Mouse (Mus musculus): Measurements from ENCODE around the gene Afmid. TPM values are rescaled to one million over a fixed set of nuclear protein-coding genes. Genes with fewer than 3 reads are reported as not detected.

The Afmid gene
- 5.2 and 7.1 TPM in 2 replicates for polyA plus RNA-seq (2014; fragmentation: Nextera tagmentation; extraction: Ambion mirVana)

- peak within 1 kb of the TSS; percentile 35 for H3K4me3 ChIP-seq (replicated peaks; ENCODE audit: low read length)
- WGBS = under 1% methylated on average over 34 of the region's 34 CpGs
- ATAC-seq (ENCODE audit: low FRiP score) (0 out of 2 replicates have a peak, but pooled peaks have one; percentile 46), DNase-seq (ENCODE audit: low spot score) (peak; percentile 73)
- no peaks in the 10 kb centered on the region for H3K9me3 ChIP-seq (ENCODE audit: control insufficient read depth, low read length)
- no peaks in the 10 kb centered on the region for H3K36me3 ChIP-seq (replicated peaks; ENCODE audit: control insufficient read depth, insufficient read depth)
- H3K9ac ChIP-seq = peak within 1 kb of the TSS; percentile 50
- peak within 1 kb of the TSS; percentile 67 for H3K4me2 ChIP-seq (replicated peaks)
- no peaks in the 10 kb centered on the region for H3K27me3 ChIP-seq (ENCODE audit: control insufficient read depth, insufficient read depth, low read length)
- peaks cover 31% of the 10 kb centered on the region for H3K4me1 ChIP-seq (replicated peaks; ENCODE audit: control insufficient read depth, insufficient read depth, low read length)
- peak within 1 kb of the TSS; percentile 60; the same call in 1 of the 2 replicates for H3K27ac ChIP-seq
These were observed at the start of gene Afmid, which contains the start of gene Tk1 for GRCm38 (mm10) chr11:117825333-117826101. Gene Afmid (plus strand): TSS chr11:117825924. Gene Tk1 (minus strand): TSS chr11:117826092.

- DNase-seq (ENCODE audit: low spot score) (no peak), ATAC-seq (ENCODE audit: low FRiP score) (no peak)
- peaks cover 20% of the 10 kb centered on the region for H3K4me1 ChIP-seq (replicated peaks; ENCODE audit: control insufficient read depth, insufficient read depth, low read length)
- no peak overlapping the region for H3K4me2 ChIP-seq (replicated peaks)
- H3K9me3 ChIP-seq (ENCODE audit: control insufficient read depth, low read length) = no peaks in the 10 kb centered on the region
- H3K9ac ChIP-seq = no peak overlapping the region
- WGBS = 90% methylated on average over 14 of the region's 14 CpGs
- H3K4me3 ChIP-seq (replicated peaks; ENCODE audit: low read length) = no peak overlapping the region
- H3K36me3 ChIP-seq (replicated peaks; ENCODE audit: control insufficient read depth, insufficient read depth) = no peaks in the 10 kb centered on the region
- H3K27me3 ChIP-seq (ENCODE audit: control insufficient read depth, insufficient read depth, low read length) = peaks cover 15% of the 10 kb centered on the region
- H3K27ac ChIP-seq = no peak overlapping the region
These were observed 49.5 kb upstream of the Afmid start for GRCm38 (mm10) chr11:117776085-117776792.

GRCm38 (mm10) chr11:117777111-117777510 is 48.6 kb upstream of the Afmid start:
- peaks cover 23% of the 10 kb centered on the region for H3K27me3 ChIP-seq (ENCODE audit: control insufficient read depth, insufficient read depth, low read length)
- H3K9ac ChIP-seq = no peak overlapping the region
- H3K4me2 ChIP-seq (replicated peaks) = no peak overlapping the region
- peaks cover 20% of the 10 kb centered on the region for H3K4me1 ChIP-seq (replicated peaks; ENCODE audit: control insufficient read depth, insufficient read depth, low read length)
- DNase-seq (ENCODE audit: low spot score) = no peak
- 86% methylated on average over 5 of the region's 5 CpGs for WGBS
- no peak overlapping the region for H3K4me3 ChIP-seq (replicated peaks; ENCODE audit: low read length)
- H3K9me3 ChIP-seq (ENCODE audit: control insufficient read depth, low read length) = no peaks in the 10 kb centered on the region
- no peak for ATAC-seq (ENCODE audit: low FRiP score)
- no peaks in the 10 kb centered on the region for H3K36me3 ChIP-seq (replicated peaks; ENCODE audit: control insufficient read depth, insufficient read depth)
- no peak overlapping the region for H3K27ac ChIP-seq

- no peak for DNase-seq (ENCODE audit: low spot score)
- H3K27me3 ChIP-seq (ENCODE audit: control insufficient read depth, insufficient read depth, low read length) = peaks cover 28% of the 10 kb centered on the region
- no peaks in the 10 kb centered on the region for H3K9me3 ChIP-seq (ENCODE audit: control insufficient read depth, low read length)
- no peak for ATAC-seq (ENCODE audit: low FRiP score)
- no peak overlapping the region for H3K27ac ChIP-seq
- H3K4me2 ChIP-seq (replicated peaks) = no peak overlapping the region
- peaks cover 22% of the 10 kb centered on the region for H3K4me1 ChIP-seq (replicated peaks; ENCODE audit: control insufficient read depth, insufficient read depth, low read length)
- no peak overlapping the region for H3K9ac ChIP-seq
- 91% methylated on average over 11 of the region's 11 CpGs for WGBS
- H3K36me3 ChIP-seq (replicated peaks; ENCODE audit: control insufficient read depth, insufficient read depth) = no peaks in the 10 kb centered on the region
- H3K4me3 ChIP-seq (replicated peaks; ENCODE audit: low read length) = no peak overlapping the region
These were observed 47.7 kb upstream of the Afmid start for GRCm38 (mm10) chr11:117778031-117778430.

DNA sequence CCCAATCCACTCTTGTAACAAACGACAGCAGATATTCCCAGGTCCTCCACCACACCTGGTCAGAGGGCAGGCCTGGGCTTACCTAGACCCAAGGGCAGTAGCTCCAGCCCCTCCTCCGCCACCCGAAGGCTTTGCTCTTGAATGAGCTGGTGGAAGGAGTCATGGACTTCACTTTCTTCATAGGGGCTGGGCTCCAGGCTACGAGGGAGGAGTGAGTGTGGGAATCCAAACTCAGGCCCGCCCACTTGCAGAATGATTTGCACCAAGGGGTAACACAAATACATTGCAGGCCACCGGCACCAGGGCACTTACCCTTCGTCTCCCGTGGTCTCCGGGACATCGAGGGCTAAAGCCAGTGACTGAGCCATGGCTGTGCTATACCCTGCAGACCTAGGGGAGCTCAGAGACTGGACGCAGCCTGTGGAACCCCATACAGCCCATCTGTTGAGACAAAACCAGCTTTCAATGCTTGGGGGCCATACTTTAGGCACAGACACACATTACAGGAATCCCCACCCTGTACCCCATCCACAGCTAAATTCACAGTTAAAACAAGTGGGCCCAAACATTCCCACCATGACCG is 46.8 kb upstream of the Afmid start:
- WGBS = 65% methylated on average over 12 of the region's 12 CpGs
- ATAC-seq (ENCODE audit: low FRiP score) (no peak), DNase-seq (ENCODE audit: low spot score) (no peak)
- H3K9ac ChIP-seq = peak overlapping the region; percentile 40
- H3K27ac ChIP-seq = peak overlapping the region; percentile 74
- no peaks in the 10 kb centered on the region for H3K36me3 ChIP-seq (replicated peaks; ENCODE audit: control insufficient read depth, insufficient read depth)
- H3K27me3 ChIP-seq (ENCODE audit: control insufficient read depth, insufficient read depth, low read length) = peaks cover 31% of the 10 kb centered on the region
- no peaks in the 10 kb centered on the region for H3K9me3 ChIP-seq (ENCODE audit: control insufficient read depth, low read length)
- H3K4me1 ChIP-seq (replicated peaks; ENCODE audit: control insufficient read depth, insufficient read depth, low read length) = peaks cover 27% of the 10 kb centered on the region
- peak overlapping the region; percentile 54; the same call in 1 of the 2 replicates for H3K4me2 ChIP-seq (replicated peaks)
- no peak overlapping the region for H3K4me3 ChIP-seq (replicated peaks; ENCODE audit: low read length)

DNA sequence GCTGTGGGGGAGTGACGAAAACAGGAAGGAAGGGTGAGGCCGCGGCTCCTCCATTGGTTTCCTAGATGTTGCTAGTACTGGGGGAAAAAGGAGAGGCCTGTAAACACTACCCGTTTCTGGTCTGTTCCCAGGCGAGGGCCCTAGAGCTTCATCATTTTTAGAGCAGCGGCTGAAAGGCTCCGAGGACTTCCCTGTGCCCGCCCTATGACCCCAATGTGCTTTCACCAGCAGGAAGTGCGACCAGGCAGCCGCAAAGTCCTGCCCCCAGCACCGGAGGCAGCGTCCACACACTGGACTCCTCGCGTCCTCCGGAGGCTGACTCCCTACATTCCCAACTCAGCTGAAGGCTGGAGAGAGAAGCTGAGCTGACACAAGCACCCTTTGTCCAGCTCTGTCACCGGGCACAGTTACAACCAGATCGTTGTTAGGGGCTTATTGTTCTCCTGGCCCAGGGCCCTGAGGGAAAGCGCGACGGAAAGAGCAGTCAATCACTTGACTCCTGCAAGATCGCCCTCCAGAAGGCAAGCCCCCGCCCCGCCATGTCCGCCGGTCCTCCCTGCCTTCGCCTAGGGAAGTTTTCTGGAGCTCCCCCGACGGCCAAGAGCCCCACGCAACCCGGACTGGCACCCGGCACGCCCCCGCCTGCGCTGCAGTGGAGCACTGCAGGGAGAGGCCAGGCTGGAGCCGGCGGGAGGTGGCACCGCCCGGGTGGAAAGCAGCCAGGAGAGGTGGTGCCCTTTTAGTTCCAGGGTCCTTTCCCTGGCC is 46.1 kb upstream of the Afmid start:
- H3K27me3 ChIP-seq (ENCODE audit: control insufficient read depth, insufficient read depth, low read length) = peaks cover 38% of the 10 kb centered on the region
- WGBS = 5% methylated on average over 38 of the region's 38 CpGs
- H3K9ac ChIP-seq = peak overlapping the region; percentile 40
- ATAC-seq (ENCODE audit: low FRiP score) = peak; percentile 45; the same call in 1 of the 2 replicates
- H3K4me1 ChIP-seq (replicated peaks; ENCODE audit: control insufficient read depth, insufficient read depth, low read length) = peaks cover 27% of the 10 kb centered on the region
- H3K36me3 ChIP-seq (replicated peaks; ENCODE audit: control insufficient read depth, insufficient read depth) = no peaks in the 10 kb centered on the region
- peak overlapping the region; percentile 24 for H3K4me3 ChIP-seq (replicated peaks; ENCODE audit: low read length)
- H3K9me3 ChIP-seq (ENCODE audit: control insufficient read depth, low read length) = no peaks in the 10 kb centered on the region
- H3K4me2 ChIP-seq (replicated peaks) = peak overlapping the region; percentile 54
- peak overlapping the region; percentile 74 for H3K27ac ChIP-seq
- DNase-seq (ENCODE audit: low spot score) = peak; percentile 56

- Histone ChIP-seq H3K36me3 (replicated peaks; ENCODE audit: control insufficient read depth, insufficient read depth) (no peaks in the 10 kb centered on the region), H3K4me3 (replicated peaks; ENCODE audit: low read length) (peak overlapping the region; percentile 24), H3K27me3 (ENCODE audit: control insufficient read depth, insufficient read depth, low read length) (peaks cover 38% of the 10 kb centered on the region), H3K9me3 (ENCODE audit: control insufficient read depth, low read length) (no peaks in the 10 kb centered on the region), H3K9ac (peak overlapping the region; percentile 40; the same call in 1 of the 2 replicates), H3K27ac (peak overlapping the region; percentile 74), H3K4me1 (replicated peaks; ENCODE audit: control insufficient read depth, insufficient read depth, low read length) (peaks cover 27% of the 10 kb centered on the region), H3K4me2 (replicated peaks) (peak overlapping the region; percentile 54)
- 2% methylated on average over 17 of the region's 17 CpGs for WGBS
- peak; percentile 2; the same call in 1 of the 2 replicates for ATAC-seq (ENCODE audit: low FRiP score)
- DNase-seq (ENCODE audit: low spot score) = no peak
These were observed 45.6 kb upstream of the Afmid start for GRCm38 (mm10) chr11:117780199-117780515.

DNA sequence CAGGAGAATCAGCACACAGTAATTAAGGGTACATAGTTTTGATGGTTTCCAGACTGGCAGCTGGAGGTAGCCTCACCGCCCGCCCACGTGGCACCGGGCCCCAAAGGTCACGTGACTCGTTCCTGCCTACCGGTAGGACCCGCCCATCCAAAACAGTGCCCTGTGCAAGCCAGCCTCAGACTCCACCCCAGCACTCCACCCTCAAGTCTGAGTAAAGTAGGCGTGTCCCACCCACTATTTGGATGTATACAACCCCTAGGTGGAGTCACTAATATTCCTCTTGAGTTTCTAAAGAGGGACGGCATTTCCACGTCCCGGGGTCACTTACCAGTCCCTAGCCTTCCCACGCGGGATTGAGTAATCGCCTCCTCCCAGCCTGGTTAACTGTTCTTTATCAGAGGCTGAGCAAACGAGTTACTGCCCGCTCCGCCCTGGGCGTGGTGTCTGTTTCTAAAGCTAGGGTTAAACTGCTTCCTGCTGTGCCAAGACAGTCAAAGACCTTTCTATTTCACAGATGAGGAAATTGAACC is 45.1 kb upstream of the Afmid start:
- Histone ChIP-seq H3K36me3 (replicated peaks; ENCODE audit: control insufficient read depth, insufficient read depth) (no peaks in the 10 kb centered on the region), H3K27ac (peak overlapping the region; percentile 74; the same call in 1 of the 2 replicates), H3K9ac (0 out of 2 replicates have a peak overlapping the region, but pooled peaks have one; percentile 40), H3K27me3 (ENCODE audit: control insufficient read depth, insufficient read depth, low read length) (peaks cover 38% of the 10 kb centered on the region), H3K4me1 (replicated peaks; ENCODE audit: control insufficient read depth, insufficient read depth, low read length) (peaks cover 27% of the 10 kb centered on the region), H3K4me2 (replicated peaks) (peak overlapping the region; percentile 54), H3K9me3 (ENCODE audit: control insufficient read depth, low read length) (no peaks in the 10 kb centered on the region), H3K4me3 (replicated peaks; ENCODE audit: low read length) (peak overlapping the region; percentile 24)
- WGBS = 7% methylated on average over 19 of the region's 19 CpGs
- DNase-seq (ENCODE audit: low spot score) (no peak), ATAC-seq (ENCODE audit: low FRiP score) (0 out of 2 replicates have a peak, but pooled peaks have one; percentile 3)

Measured in hindbrain, embryonic 14.5 days (tissue).